Mouse (Mus musculus): ENCODE measurements around the gene Adamts14. TPM values are rescaled to one million over a fixed set of nuclear protein-coding genes. Genes with fewer than 3 reads are reported as not detected.

Gene Adamts14
- polyA plus RNA-seq, 2 experiments = 0.13 to 0.21 TPM

DNA sequence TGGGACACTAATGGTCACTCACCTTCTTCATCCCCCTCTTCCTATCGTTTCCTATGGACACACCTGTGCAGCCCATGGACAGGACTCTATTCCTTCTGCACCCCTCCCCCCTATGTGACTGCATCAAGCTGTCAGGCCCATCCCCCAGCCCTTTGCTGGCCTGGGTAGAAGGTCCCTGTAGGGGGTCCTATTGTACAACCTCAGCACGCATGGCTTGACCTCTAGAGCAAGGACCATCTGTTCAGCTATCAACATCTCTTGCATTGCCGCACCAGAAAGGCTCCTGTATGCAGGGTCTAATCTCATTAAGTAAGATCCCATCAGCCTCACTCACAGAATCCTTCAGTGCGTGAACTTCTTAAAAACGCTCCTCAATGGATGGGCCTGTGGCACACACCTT is 47.5 kb downstream of the Adamts14 start:
- no peaks in the 10 kb centered on the region for H3K27me3 ChIP-seq (ENCODE audit: control insufficient read depth, insufficient read depth, low read length)
- no peak for TF ChIP-seq EP300 (IDR thresholded peaks at IDR 0.05; ENCODE audit: low read depth)
- TF ChIP-seq CTCF (IDR thresholded peaks at IDR 0.05; ENCODE audit: low read depth) = no peak
- no peaks in the 10 kb centered on the region for H3K4me1 ChIP-seq (replicated peaks; ENCODE audit: control insufficient read depth in 2 of 2, insufficient read depth in 2 of 2, low read length in 1 of 2)
- H3K4me2 ChIP-seq (ENCODE audit: low read depth) = no peak overlapping the region
- ATAC-seq (ENCODE audit: insufficient read depth) (no peak), DNase-seq (ENCODE audit: low read depth in 3 of 3, low spot score in 3 of 3) (no peak)
- H3K4me3 ChIP-seq (ENCODE audit: insufficient read depth in 1 of 2, low read depth in 2 of 2, low read length in 2 of 2) = no peak overlapping the region
- H3K27ac ChIP-seq = no peak overlapping the region
- H3K9ac ChIP-seq (replicated peaks) = no peak overlapping the region
- no peaks in the 10 kb centered on the region for H3K36me3 ChIP-seq (replicated peaks; ENCODE audit: control insufficient read depth, insufficient read depth, low read depth)
- H3K9me3 ChIP-seq (ENCODE audit: control insufficient read depth, low read length) = no peaks in the 10 kb centered on the region
- 59% methylated on average over 5 of the region's 5 CpGs for WGBS (ENCODE audit: insufficient replicate concordance)

- no peaks in the 10 kb centered on the region for H3K27me3 ChIP-seq (ENCODE audit: control insufficient read depth, insufficient read depth, low read length)
- TF ChIP-seq CTCF (IDR thresholded peaks at IDR 0.05; ENCODE audit: low read depth) (peak; percentile 44), EP300 (IDR thresholded peaks at IDR 0.05; ENCODE audit: low read depth) (no peak)
- no peak overlapping the region for H3K4me3 ChIP-seq (ENCODE audit: insufficient read depth in 1 of 2, low read depth in 2 of 2, low read length in 2 of 2)
- H3K36me3 ChIP-seq (replicated peaks; ENCODE audit: control insufficient read depth, insufficient read depth, low read depth) = no peaks in the 10 kb centered on the region
- no peaks in the 10 kb centered on the region for H3K9me3 ChIP-seq (ENCODE audit: control insufficient read depth, low read length)
- no peak overlapping the region for H3K4me2 ChIP-seq (ENCODE audit: low read depth)
- no peak for ATAC-seq (ENCODE audit: insufficient read depth)
- DNase-seq (ENCODE audit: low read depth in 3 of 3, low spot score in 3 of 3) = no peak
- no peak overlapping the region for H3K9ac ChIP-seq (replicated peaks)
- WGBS (ENCODE audit: insufficient replicate concordance) = 81% methylated on average over 4 of the region's 4 CpGs
- no peak overlapping the region for H3K27ac ChIP-seq
- H3K4me1 ChIP-seq (replicated peaks; ENCODE audit: control insufficient read depth in 2 of 2, insufficient read depth in 2 of 2, low read length in 1 of 2) = no peaks in the 10 kb centered on the region
Observed at GRCm38 (mm10) chr10:61219318-61219717, 53.9 kb downstream of the Adamts14 start.

DNA sequence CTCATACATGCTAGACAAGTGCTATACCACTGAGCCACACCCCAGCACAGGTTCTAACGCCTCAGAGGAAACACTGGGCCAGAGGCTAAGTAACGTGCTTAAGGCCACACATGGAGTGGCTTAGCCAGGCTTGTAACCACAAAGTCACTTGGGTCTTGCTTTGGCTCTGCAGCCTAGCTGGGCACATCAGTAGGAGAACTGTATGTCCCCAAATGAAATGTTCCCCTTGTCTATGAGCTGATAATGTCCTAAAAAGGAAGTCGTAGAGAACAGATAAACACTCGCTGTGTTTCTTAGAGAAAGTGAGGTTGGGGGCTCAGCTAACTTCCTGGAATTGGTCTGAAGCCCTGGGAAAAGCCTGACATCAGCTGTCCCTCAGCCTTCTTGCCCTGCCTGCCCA is 57.1 kb downstream of the Adamts14 start:
- Histone ChIP-seq H3K9ac (replicated peaks) (no peak overlapping the region), H3K36me3 (replicated peaks; ENCODE audit: control insufficient read depth, insufficient read depth, low read depth) (no peaks in the 10 kb centered on the region), H3K27ac (no peak overlapping the region), H3K4me2 (ENCODE audit: low read depth) (no peak overlapping the region), H3K4me3 (ENCODE audit: insufficient read depth in 1 of 2, low read depth in 2 of 2, low read length in 2 of 2) (no peak overlapping the region), H3K27me3 (ENCODE audit: control insufficient read depth, insufficient read depth, low read length) (no peaks in the 10 kb centered on the region), H3K9me3 (ENCODE audit: control insufficient read depth, low read length) (no peaks in the 10 kb centered on the region), H3K4me1 (replicated peaks; ENCODE audit: control insufficient read depth in 2 of 2, insufficient read depth in 2 of 2, low read length in 1 of 2) (no peaks in the 10 kb centered on the region)
- ATAC-seq (ENCODE audit: insufficient read depth) (no peak), DNase-seq (ENCODE audit: low read depth in 3 of 3, low spot score in 3 of 3) (no peak)
- WGBS (ENCODE audit: insufficient replicate concordance) = 13% methylated on average over 4 of the region's 4 CpGs
- TF ChIP-seq EP300 (IDR thresholded peaks at IDR 0.05; ENCODE audit: low read depth) (no peak), CTCF (IDR thresholded peaks at IDR 0.05; ENCODE audit: low read depth) (no peak)

GRCm38 (mm10) chr10:61215658-61216057 is 57.6 kb downstream of the Adamts14 start:
- no peaks in the 10 kb centered on the region for H3K9me3 ChIP-seq (ENCODE audit: control insufficient read depth, low read length)
- H3K4me2 ChIP-seq (ENCODE audit: low read depth) = no peak overlapping the region
- TF ChIP-seq EP300 (IDR thresholded peaks at IDR 0.05; ENCODE audit: low read depth) (no peak), CTCF (IDR thresholded peaks at IDR 0.05; ENCODE audit: low read depth) (peak; percentile 68)
- no peak overlapping the region for H3K9ac ChIP-seq (replicated peaks)
- no peak overlapping the region for H3K4me3 ChIP-seq (ENCODE audit: insufficient read depth in 1 of 2, low read depth in 2 of 2, low read length in 2 of 2)
- no peak for ATAC-seq (ENCODE audit: insufficient read depth)
- 83% methylated on average over 6 of the region's 6 CpGs for WGBS (ENCODE audit: insufficient replicate concordance)
- no peaks in the 10 kb centered on the region for H3K27me3 ChIP-seq (ENCODE audit: control insufficient read depth, insufficient read depth, low read length)
- no peaks in the 10 kb centered on the region for H3K4me1 ChIP-seq (replicated peaks; ENCODE audit: control insufficient read depth in 2 of 2, insufficient read depth in 2 of 2, low read length in 1 of 2)
- H3K27ac ChIP-seq = no peak overlapping the region
- no peaks in the 10 kb centered on the region for H3K36me3 ChIP-seq (replicated peaks; ENCODE audit: control insufficient read depth, insufficient read depth, low read depth)
- no peak for DNase-seq (ENCODE audit: low read depth in 3 of 3, low spot score in 3 of 3)

DNA sequence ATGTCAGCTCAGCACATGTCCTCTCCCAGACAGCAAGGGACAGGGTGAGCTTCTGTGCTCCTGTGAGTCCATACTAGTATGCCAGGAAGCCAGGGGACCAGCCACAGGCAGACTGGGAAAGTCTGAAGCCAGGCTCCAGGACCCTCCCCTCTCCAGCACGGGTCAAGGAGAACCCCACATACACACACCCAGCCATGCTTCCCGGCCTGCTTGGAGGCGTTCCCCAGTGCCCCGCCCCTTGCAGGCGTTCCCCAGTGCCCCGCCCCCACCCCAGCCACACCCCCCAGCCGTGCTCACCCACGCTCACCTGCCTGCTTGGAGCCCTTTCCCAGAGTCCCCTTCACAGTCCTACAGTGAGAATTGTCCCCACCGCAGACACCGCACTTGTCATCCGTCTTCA is 60.4 kb downstream of the Adamts14 start:
- ATAC-seq (ENCODE audit: insufficient read depth) (no peak), DNase-seq (ENCODE audit: low read depth in 3 of 3, low spot score in 3 of 3) (no peak)
- H3K27me3 ChIP-seq (ENCODE audit: control insufficient read depth, insufficient read depth, low read length) = no peaks in the 10 kb centered on the region
- H3K27ac ChIP-seq = no peak overlapping the region
- H3K4me2 ChIP-seq (ENCODE audit: low read depth) = no peak overlapping the region
- H3K9ac ChIP-seq (replicated peaks) = no peak overlapping the region
- H3K4me1 ChIP-seq (replicated peaks; ENCODE audit: control insufficient read depth in 2 of 2, insufficient read depth in 2 of 2, low read length in 1 of 2) = no peaks in the 10 kb centered on the region
- H3K9me3 ChIP-seq (ENCODE audit: control insufficient read depth, low read length) = no peaks in the 10 kb centered on the region
- TF ChIP-seq CTCF (IDR thresholded peaks at IDR 0.05; ENCODE audit: low read depth) (no peak), EP300 (IDR thresholded peaks at IDR 0.05; ENCODE audit: low read depth) (no peak)
- H3K4me3 ChIP-seq (ENCODE audit: insufficient read depth in 1 of 2, low read depth in 2 of 2, low read length in 2 of 2) = no peak overlapping the region
- WGBS (ENCODE audit: insufficient replicate concordance) = 7% methylated on average over 11 of the region's 11 CpGs
- H3K36me3 ChIP-seq (replicated peaks; ENCODE audit: control insufficient read depth, insufficient read depth, low read depth) = no peaks in the 10 kb centered on the region

Measured in liver, embryonic 14.5 days (tissue).